Mouse (Mus musculus) forebrain, embryonic 11.5 days (tissue): ENCODE data around the gene Hydin. TPM values are rescaled to one million over a fixed set of nuclear protein-coding genes. Genes with fewer than 3 reads are reported as not detected.
"Not testable (repeated sequence)": the region's sequence is repeated elsewhere in the genome, so short reads cannot be mapped to it uniquely, and the experiment has no call there.

Experiments used
- ATAC-seq: fragments of 200-750 bp; cut with Nextera tagmentation; replicated peaks from 2 replicates; pipeline ENCODE4 v1.8.0; 2017; ENCODE audit warnings: moderate TSS enrichment; ENCODE audit not compliant: low FRiP score
- DNase-seq: peaks from one replicate; pipeline ENCODE4 v3.0.0-alpha.2; 2017; ENCODE audit warnings: low spot score
- H3K27ac ChIP-seq: fragments of 300-500 bp; sonication (generic); 2 replicates; pipeline ENCODE4 v1.5.1; 2014; ENCODE audit warnings: low read depth, low read length
- H3K27me3 ChIP-seq: fragments of 300-500 bp; sonication (generic); 2 replicates; pipeline ENCODE4 v1.6.1; 2014; ENCODE audit warnings: mild to moderate bottlenecking, low read length, mixed read lengths; ENCODE audit not compliant: control insufficient read depth, insufficient read depth
- H3K36me3 ChIP-seq: fragments of 300-500 bp; sonication (generic); 2 replicates; pipeline ENCODE4 v1.6.1; 2014; ENCODE audit warnings: mild to moderate bottlenecking, low read length, moderate library complexity, mixed read lengths; ENCODE audit not compliant: control insufficient read depth, insufficient read depth
- H3K4me1 ChIP-seq: fragments of 300-500 bp; sonication (generic); replicated peaks from 2 replicates; pipeline ENCODE4 v1.6.1; 2014; ENCODE audit warnings: low read length, mixed read lengths; ENCODE audit not compliant: control insufficient read depth, insufficient read depth
- H3K4me2 ChIP-seq: fragments of 300-500 bp; sonication (generic); 2 replicates; pipeline ENCODE4 v1.6.1; 2014; ENCODE audit warnings: low read depth, mild to moderate bottlenecking, low read length, moderate library complexity, mixed read lengths; ENCODE audit not compliant: severe bottlenecking
- H3K4me3 ChIP-seq: fragments of 300-500 bp; sonication (generic); 2 replicates; pipeline ENCODE4 v1.5.1; 2014; ENCODE audit warnings: low read depth, low read length
- H3K9ac ChIP-seq: fragments of 300-500 bp; sonication (generic); 2 replicates; pipeline ENCODE4 v1.6.1; 2014; ENCODE audit warnings: low read length
- H3K9me3 ChIP-seq: fragments of 300-500 bp; sonication (generic); 2 replicates; pipeline ENCODE4 v1.6.1; 2016; ENCODE audit warnings: low read length, mixed read lengths; ENCODE audit not compliant: control insufficient read depth
- WGBS: fragments of 180-500 bp; shearing (Covaris S2); extraction: QIAGEN DNeasy Blood & Tissue Kit; methylation state at CpG from one replicate; pipeline ENCODE4 v1.1.7; 2014; 5-methylcytosine and 5-hydroxymethylcytosine counted together
- polyA plus RNA-seq: library from polyadenylated mRNA; unstranded; fragments of >200 nt; fragmentation: Nextera tagmentation; extraction: Ambion mirVana; gene quantifications from 2 replicates; pipeline ENCODE4 v1.2.1, GENCODE M21; 2014

Gene Hydin
- polyA plus RNA-seq, 1 experiment from 2014 or later = 0.15 TPM

- WGBS = 93% methylated on average over 7 of the region's 7 CpGs
- H3K27me3 ChIP-seq, H3K4me1 ChIP-seq, H3K9ac ChIP-seq, H3K9me3 ChIP-seq, H3K4me3 ChIP-seq, H3K4me2 ChIP-seq, H3K36me3 ChIP-seq, DNase-seq, H3K27ac ChIP-seq, ATAC-seq: not testable (repeated sequence)
Measured at GRCm38 (mm10) chr8:110522495-110522894, 255.7 kb downstream of the Hydin start.

- H3K9me3 ChIP-seq = no peaks in the 10 kb centered on the region
- H3K4me2 ChIP-seq = no peak overlapping the region
- H3K36me3 ChIP-seq = no peaks in the 10 kb centered on the region
- no peak overlapping the region for H3K4me3 ChIP-seq
- no peak overlapping the region for H3K9ac ChIP-seq
- ATAC-seq = no peak
- 73% methylated on average over 15 of the region's 15 CpGs for WGBS
- H3K27me3 ChIP-seq = no peaks in the 10 kb centered on the region
- no peak for DNase-seq
- no peak overlapping the region for H3K27ac ChIP-seq
- no peaks in the 10 kb centered on the region for H3K4me1 ChIP-seq
Measured at GRCm38 (mm10) chr8:110522985-110523384, 256.2 kb downstream of the Hydin start.

GRCm38 (mm10) chr8:110525229-110525628 is 258.5 kb downstream of the Hydin start:
- DNase-seq (no peak), ATAC-seq (no peak)
- Histone ChIP-seq H3K36me3 (no peaks in the 10 kb centered on the region), H3K4me3 (no peak overlapping the region), H3K9ac (no peak overlapping the region), H3K9me3 (no peaks in the 10 kb centered on the region), H3K27ac (no peak overlapping the region), H3K4me1 (no peaks in the 10 kb centered on the region), H3K27me3 (no peaks in the 10 kb centered on the region), H3K4me2 (no peak overlapping the region)
- WGBS = 74% methylated on average over 15 of the region's 15 CpGs

GRCm38 (mm10) chr8:110530008-110530762 is 263.4 kb downstream of the Hydin start:
- Histone ChIP-seq H3K27ac (no peak overlapping the region), H3K9ac (no peak overlapping the region), H3K36me3 (no peaks in the 10 kb centered on the region), H3K27me3 (no peaks in the 10 kb centered on the region), H3K4me3 (no peak overlapping the region), H3K4me1 (no peaks in the 10 kb centered on the region), H3K4me2 (no peak overlapping the region), H3K9me3 (no peaks in the 10 kb centered on the region)
- WGBS = 77% methylated on average over 8 of the region's 8 CpGs
- DNase-seq (no peak), ATAC-seq (no peak)

GRCm38 (mm10) chr8:110533781-110534180 is 267.0 kb downstream of the Hydin start:
- Histone ChIP-seq H3K4me2 (no peak overlapping the region), H3K27me3 (no peaks in the 10 kb centered on the region), H3K9ac (no peak overlapping the region), H3K27ac (no peak overlapping the region), H3K36me3 (no peaks in the 10 kb centered on the region), H3K4me3 (no peak overlapping the region), H3K9me3 (no peaks in the 10 kb centered on the region), H3K4me1 (no peaks in the 10 kb centered on the region)
- WGBS = 79% methylated on average over 6 of the region's 6 CpGs
- DNase-seq = no peak
- no peak for ATAC-seq

GRCm38 (mm10) chr8:110537849-110538248 is 271.1 kb downstream of the Hydin start:
- no peaks in the 10 kb centered on the region for H3K36me3 ChIP-seq
- H3K9ac ChIP-seq = no peak overlapping the region
- H3K27ac ChIP-seq = no peak overlapping the region
- DNase-seq (no peak), ATAC-seq (no peak)
- no peaks in the 10 kb centered on the region for H3K9me3 ChIP-seq
- no peaks in the 10 kb centered on the region for H3K27me3 ChIP-seq
- WGBS = 81% methylated on average over 4 of the region's 4 CpGs
- H3K4me2 ChIP-seq = no peak overlapping the region
- no peaks in the 10 kb centered on the region for H3K4me1 ChIP-seq
- H3K4me3 ChIP-seq = no peak overlapping the region

- Histone ChIP-seq H3K4me2 (no peak overlapping the region), H3K4me3 (no peak overlapping the region), H3K4me1 (no peaks in the 10 kb centered on the region), H3K27me3 (no peaks in the 10 kb centered on the region), H3K9me3 (no peaks in the 10 kb centered on the region), H3K9ac (no peak overlapping the region), H3K36me3 (no peaks in the 10 kb centered on the region), H3K27ac (no peak overlapping the region)
- ATAC-seq (no peak), DNase-seq (no peak)
- WGBS = 74% methylated on average over 1 of the region's 1 CpGs
Measured at GRCm38 (mm10) chr8:110550343-110550742, 283.6 kb downstream of the Hydin start.

- not testable (repeated sequence) for H3K9ac ChIP-seq, H3K9me3 ChIP-seq, H3K27ac ChIP-seq, DNase-seq, H3K27me3 ChIP-seq, H3K36me3 ChIP-seq, H3K4me1 ChIP-seq, ATAC-seq, H3K4me3 ChIP-seq, H3K4me2 ChIP-seq
Measured at GRCm38 (mm10) chr8:110552111-110552510, 285.3 kb downstream of the Hydin start.

GRCm38 (mm10) chr8:110592641-110593040 is 325.9 kb downstream of the Hydin start:
- WGBS = 85% methylated on average over 9 of the region's 9 CpGs
- H3K4me3 ChIP-seq = no peak overlapping the region
- H3K4me2 ChIP-seq = no peak overlapping the region
- no peak overlapping the region for H3K27ac ChIP-seq
- H3K4me1 ChIP-seq = no peaks in the 10 kb centered on the region
- H3K36me3 ChIP-seq = no peaks in the 10 kb centered on the region
- H3K27me3 ChIP-seq = no peaks in the 10 kb centered on the region
- no peak overlapping the region for H3K9ac ChIP-seq
- DNase-seq (no peak), ATAC-seq (no peak)
- no peaks in the 10 kb centered on the region for H3K9me3 ChIP-seq
